Mouse (Mus musculus) brain, embryonic 14.5 days (tissue): ENCODE measurements at regions not wholly inside any gene's neighbourhood (a gene's known extent, or its start where the extent isn't known, plus 50 kb on each side); places are given as distances from the start of the nearest gene placed in this dataset.

Experiments
- DNase-seq: peaks from one replicate; pipeline ENCODE4 v3.0.0-alpha.2; 2011; ENCODE audit warnings: low read depth
- CTCF ChIP-seq: fragments of 200-500 bp; IDR thresholded peaks from 2 replicates; pipeline ENCODE4 v1.5.1; 2012; ENCODE audit warnings: inconsistent platforms, mild to moderate bottlenecking, moderate library complexity, borderline replicate concordance; ENCODE audit not compliant: insufficient read depth, insufficient read length; ENCODE audit errors: extremely low read depth
- POLR2A ChIP-seq: fragments of 200-500 bp; IDR thresholded peaks from 2 replicates; pipeline ENCODE4 v1.6.1; 2012; ENCODE audit warnings: mild to moderate bottlenecking, inconsistent platforms, borderline replicate concordance; ENCODE audit not compliant: poor library complexity, insufficient read depth, insufficient read length, severe bottlenecking; ENCODE audit errors: extremely low read depth

- TF ChIP-seq POLR2A (no peak), CTCF (no peak)
- no peak for DNase-seq
Measured at GRCm38 (mm10) chr1:71472691-71473090, 58.0 kb upstream of the Abca12 start.

- DNase-seq = no peak
- TF ChIP-seq CTCF (no peak), POLR2A (no peak)
Measured at GRCm38 (mm10) chr1:71483149-71483548, 68.4 kb upstream of the Abca12 start.

- no peak for DNase-seq
- TF ChIP-seq CTCF = no peak
- no peak for TF ChIP-seq POLR2A
Measured at GRCm38 (mm10) chr1:71494576-71494975, 62.4 kb upstream of the Atic start.

- peak; percentile 74 for DNase-seq
- TF ChIP-seq CTCF = peak; percentile 61; the same call in 1 of the 2 replicates
- no peak for TF ChIP-seq POLR2A
Measured at GRCm38 (mm10) chr1:71505898-71506297, 51.1 kb upstream of the Atic start.

- TF ChIP-seq POLR2A (no peak), CTCF (no peak)
- DNase-seq = no peak
Measured at GRCm38 (mm10) chr1:71506534-71506933, 50.4 kb upstream of the Atic start.
